Mouse (Mus musculus) brain, embryonic 14.5 days (tissue): ENCODE measurements around the gene Rps6. TPM values are rescaled to one million over a fixed set of nuclear protein-coding genes. Genes with fewer than 3 reads are reported as not detected.
A peak's percentile ranks its signal among the peaks of the same experiment; 100 is the strongest.

Source experiments
- DNase-seq: peaks from one replicate; pipeline ENCODE4 v3.0.0-alpha.2; 2011; ENCODE audit warnings: low read depth
- CTCF ChIP-seq: fragments of 200-500 bp; IDR thresholded peaks from 2 replicates; pipeline ENCODE4 v1.5.1; 2012; ENCODE audit warnings: inconsistent platforms, mild to moderate bottlenecking, moderate library complexity, borderline replicate concordance; ENCODE audit not compliant: insufficient read depth, insufficient read length; ENCODE audit errors: extremely low read depth
- POLR2A ChIP-seq: fragments of 200-500 bp; IDR thresholded peaks from 2 replicates; pipeline ENCODE4 v1.6.1; 2012; ENCODE audit warnings: mild to moderate bottlenecking, inconsistent platforms, borderline replicate concordance; ENCODE audit not compliant: poor library complexity, insufficient read depth, insufficient read length, severe bottlenecking; ENCODE audit errors: extremely low read depth
- polyA plus RNA-seq: library from polyadenylated mRNA; depleted of rRNA; stranded (reverse); fragments of >200 nt; gene quantifications from 2 replicates; pipeline ENCODE4 v1.2.3, GENCODE M21; 2012; rRNA removed

Gene Rps6
- polyA plus RNA-seq, 1 experiment, result 1,195 TPM

- no peak for DNase-seq
- no peak for TF ChIP-seq CTCF
- no peak for TF ChIP-seq POLR2A
These were observed 25.3 kb downstream of the Rps6 start for GRCm38 (mm10) chr4:86831896-86832295.

GRCm38 (mm10) chr4:86825143-86825542 lies 32.1 kb downstream of the Rps6 start:
- TF ChIP-seq CTCF (no peak), POLR2A (no peak)
- no peak for DNase-seq

GRCm38 (mm10) chr4:86823169-86823568 lies 34.0 kb downstream of the Rps6 start:
- no peak for TF ChIP-seq POLR2A
- TF ChIP-seq CTCF, result peak; percentile 61; the same call in 1 of the 2 replicates
- DNase-seq, result peak; percentile 50

GRCm38 (mm10) chr4:86814850-86815249 lies 42.4 kb downstream of the Rps6 start:
- TF ChIP-seq POLR2A (no peak), CTCF (no peak)
- no peak for DNase-seq

- TF ChIP-seq POLR2A, result no peak
- peak; percentile 55; the same call in 1 of the 2 replicates for TF ChIP-seq CTCF
- peak; percentile 34 for DNase-seq
These were observed 46.6 kb downstream of the Rps6 start for GRCm38 (mm10) chr4:86810604-86811003.

Other genes with a start within 250 kb of the Rps6 start
- gene Haus6, start 245.4 kb downstream of the Rps6 start, polyA plus RNA-seq, result 6.4 and 6.5 TPM in 2 replicates
- gene Plin2, start 187.4 kb downstream of the Rps6 start, polyA plus RNA-seq, result 43.6 and 49.0 TPM in 2 replicates
- gene Dennd4c, start 108.9 kb downstream of the Rps6 start, polyA plus RNA-seq, result 6.6 and 7.0 TPM in 2 replicates
- 8.9 and 12.7 TPM in 2 replicates for gene Acer2, start 17.0 kb upstream of the Rps6 start, polyA plus RNA-seq